Mouse (Mus musculus) lung, postnatal 0 days (tissue): ENCODE data around the gene Hsdl2.

Experiments used
- CTCF ChIP-seq: IDR thresholded peaks from 2 replicates; pipeline ENCODE4 v1.5.1; 2016; ENCODE audit warnings: antibody characterized with exemption, mild to moderate bottlenecking
- EP300 ChIP-seq: IDR thresholded peaks from 2 replicates; pipeline ENCODE4 v1.6.1; 2016; ENCODE audit warnings: antibody characterized with exemption, mild to moderate bottlenecking, control low read depth

GRCm38 (mm10) chr4:59565571-59566188, 15.7 kb upstream of the Hsdl2 start:
- TF ChIP-seq CTCF (no peak), EP300 (no peak)
